Mouse (Mus musculus) midbrain, embryonic 14.5 days (tissue): Measurements from ENCODE around the gene Atp10a. TPM values are rescaled to one million over a fixed set of nuclear protein-coding genes. Genes with fewer than 3 reads are reported as not detected.

ENCODE experiments used
- ATAC-seq: fragments of 200-750 bp; cut with Nextera tagmentation; 2 replicates; pipeline ENCODE4 v1.8.0; 2017; ENCODE audit warnings: moderate number of reproducible peaks, moderate library complexity; ENCODE audit not compliant: low FRiP score, low TSS enrichment
- DNase-seq: peaks from one replicate; pipeline ENCODE4 v3.0.0-alpha.2; 2015
- H3K27ac ChIP-seq: fragments of 300-500 bp; sonication (generic); replicated peaks from 2 replicates; pipeline ENCODE4 v1.5.1; 2014; ENCODE audit warnings: mild to moderate bottlenecking, low read depth, low read length, moderate library complexity
- H3K27me3 ChIP-seq: fragments of 300-500 bp; sonication (generic); 2 replicates; pipeline ENCODE4 v1.6.1; 2014; ENCODE audit warnings: low read length, control low read depth, mixed read lengths; ENCODE audit not compliant: control insufficient read depth, insufficient read depth
- H3K36me3 ChIP-seq: fragments of 300-500 bp; sonication (generic); 2 replicates; pipeline ENCODE4 v1.6.1; 2014; ENCODE audit warnings: low read length, control low read depth; ENCODE audit not compliant: control insufficient read depth, insufficient read depth
- H3K4me1 ChIP-seq: fragments of 300-500 bp; sonication (generic); 2 replicates; pipeline ENCODE4 v1.6.1; 2014; ENCODE audit warnings: mild to moderate bottlenecking, antibody characterized with exemption, low read length, control low read depth; ENCODE audit not compliant: control insufficient read depth, insufficient read depth
- H3K4me2 ChIP-seq: fragments of 300-500 bp; sonication (generic); 2 replicates; pipeline ENCODE4 v1.6.1; 2014; ENCODE audit warnings: mild to moderate bottlenecking, low read length, moderate library complexity
- H3K4me3 ChIP-seq: fragments of 300-500 bp; sonication (generic); replicated peaks from 2 replicates; pipeline ENCODE4 v1.5.1; 2014; ENCODE audit warnings: low read depth, low read length
- H3K9ac ChIP-seq: fragments of 300-500 bp; sonication (generic); replicated peaks from 2 replicates; pipeline ENCODE4 v1.6.1; 2014; ENCODE audit warnings: mild to moderate bottlenecking, low read length, moderate library complexity
- H3K9me3 ChIP-seq: fragments of 300-500 bp; sonication (generic); 2 replicates; pipeline ENCODE4 v1.6.1; 2016; ENCODE audit warnings: low read length, control low read depth, mixed read lengths; ENCODE audit not compliant: control insufficient read depth
- WGBS: fragments of 180-500 bp; shearing (Covaris S2); extraction: QIAGEN DNeasy Blood & Tissue Kit; methylation state at CpG from one replicate; pipeline ENCODE4 v1.1.7; 2014; 5-methylcytosine and 5-hydroxymethylcytosine counted together
- polyA plus RNA-seq: library from polyadenylated mRNA; unstranded; fragments of >200 nt; fragmentation: Nextera tagmentation; extraction: Ambion mirVana; gene quantifications from 2 replicates; pipeline ENCODE4 v1.2.1, GENCODE M21; 2014

The Atp10a gene
- polyA plus RNA-seq, 1 experiment from 2014 or later = 1.1 TPM

DNA sequence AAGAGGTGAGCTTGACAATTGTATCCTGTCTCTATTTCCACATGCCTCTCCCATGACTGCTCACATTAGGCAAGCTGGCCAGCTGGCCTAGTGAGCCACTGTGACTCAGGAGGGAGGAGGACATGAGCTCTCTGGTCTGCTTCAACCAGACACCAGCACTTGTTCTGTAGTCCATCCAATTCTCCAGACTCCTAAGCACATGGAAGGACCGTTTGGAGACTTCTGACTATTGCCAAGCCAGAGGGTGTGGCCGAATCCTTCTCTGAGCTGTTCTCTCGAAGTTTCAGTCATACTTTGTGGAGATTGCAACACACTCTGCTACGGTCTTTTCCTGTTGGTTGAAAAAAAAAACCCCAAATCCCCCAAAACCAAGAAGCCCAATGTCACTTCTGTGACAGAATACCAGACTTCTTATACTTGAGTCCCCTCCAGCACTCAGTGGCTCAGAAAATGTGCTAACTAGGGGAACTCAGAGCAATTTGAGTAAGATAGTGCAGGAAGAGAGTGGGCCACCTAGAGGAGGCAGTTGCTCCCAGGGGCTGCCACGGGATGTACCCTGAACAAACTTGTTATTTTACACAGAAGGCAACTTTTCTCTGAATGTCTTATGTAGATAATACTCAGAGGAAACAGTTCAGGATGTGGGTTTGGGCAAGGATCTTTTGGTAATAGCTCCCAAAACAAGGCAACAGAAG, 21.3 kb downstream of the Atp10a start:
- Histone ChIP-seq H3K4me2 (no peak overlapping the region), H3K4me3 (no peak overlapping the region), H3K27ac (no peak overlapping the region), H3K9ac (no peak overlapping the region), H3K4me1 (no peaks in the 10 kb centered on the region), H3K36me3 (no peaks in the 10 kb centered on the region), H3K27me3 (no peaks in the 10 kb centered on the region), H3K9me3 (no peaks in the 10 kb centered on the region)
- WGBS = 72% methylated on average over 5 of the region's 5 CpGs
- ATAC-seq (no peak), DNase-seq (no peak)

GRCm38 (mm10) chr7:58685967-58686366, 30.0 kb downstream of the Atp10a start:
- Histone ChIP-seq H3K9ac (no peak overlapping the region), H3K4me1 (peaks cover 8% of the 10 kb centered on the region; the same call in 1 of the 2 replicates), H3K27ac (no peak overlapping the region), H3K36me3 (no peaks in the 10 kb centered on the region), H3K4me3 (no peak overlapping the region), H3K27me3 (no peaks in the 10 kb centered on the region), H3K9me3 (no peaks in the 10 kb centered on the region), H3K4me2 (no peak overlapping the region)
- no peak for DNase-seq
- ATAC-seq = no peak
- 91% methylated on average over 1 of the region's 1 CpGs for WGBS

GRCm38 (mm10) chr7:58686573-58686972, 30.6 kb downstream of the Atp10a start:
- DNase-seq = no peak
- Histone ChIP-seq H3K4me2 (no peak overlapping the region), H3K4me1 (peaks cover 8% of the 10 kb centered on the region; the same call in 1 of the 2 replicates), H3K27me3 (no peaks in the 10 kb centered on the region), H3K9ac (no peak overlapping the region), H3K9me3 (no peaks in the 10 kb centered on the region), H3K4me3 (no peak overlapping the region), H3K27ac (no peak overlapping the region), H3K36me3 (no peaks in the 10 kb centered on the region)
- no peak for ATAC-seq
- 89% methylated on average over 5 of the region's 5 CpGs for WGBS

DNA sequence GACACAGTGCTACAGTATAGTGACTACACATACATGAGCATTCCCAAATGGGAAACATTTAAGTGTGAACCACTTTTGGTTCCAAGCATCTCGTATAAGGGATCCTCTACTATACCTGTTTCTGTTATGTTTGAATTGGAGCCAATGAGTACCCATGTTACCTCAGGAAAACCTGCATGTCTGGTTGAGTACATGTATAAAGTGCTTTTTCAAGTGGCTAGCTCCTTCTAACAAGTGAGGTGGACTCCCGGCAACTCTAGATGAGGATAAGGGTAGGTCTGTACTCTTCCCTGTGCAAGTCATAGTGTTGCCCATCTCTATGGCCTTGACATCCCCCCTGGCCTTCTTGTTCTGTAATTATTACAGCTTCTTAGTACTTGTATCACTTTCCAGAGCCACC, 31.0 kb downstream of the Atp10a start:
- 96% methylated on average over 2 of the region's 2 CpGs for WGBS
- Histone ChIP-seq H3K4me2 (no peak overlapping the region), H3K36me3 (no peaks in the 10 kb centered on the region), H3K9ac (no peak overlapping the region), H3K27me3 (no peaks in the 10 kb centered on the region), H3K4me3 (no peak overlapping the region), H3K27ac (no peak overlapping the region), H3K9me3 (no peaks in the 10 kb centered on the region), H3K4me1 (peaks cover 8% of the 10 kb centered on the region; the same call in 1 of the 2 replicates)
- ATAC-seq = no peak
- no peak for DNase-seq

- H3K9ac ChIP-seq = no peak overlapping the region
- DNase-seq = peak; percentile 53
These were observed 34.3 kb downstream of the Atp10a start for GRCm38 (mm10) chr7:58690069-58690923.

GRCm38 (mm10) chr7:58690997-58691596, 35.1 kb downstream of the Atp10a start:
- Histone ChIP-seq H3K9me3 (no peaks in the 10 kb centered on the region), H3K4me3 (no peak overlapping the region), H3K4me2 (no peak overlapping the region), H3K36me3 (no peaks in the 10 kb centered on the region), H3K4me1 (peaks cover 8% of the 10 kb centered on the region; the same call in 1 of the 2 replicates), H3K27ac (no peak overlapping the region), H3K9ac (no peak overlapping the region), H3K27me3 (no peaks in the 10 kb centered on the region)
- 83% methylated on average over 6 of the region's 6 CpGs for WGBS
- ATAC-seq (no peak), DNase-seq (no peak)

More at GRCm38 (mm10) chr7:58690069-58690923, 34.3 kb downstream of the Atp10a start:
- no peaks in the 10 kb centered on the region for H3K36me3 ChIP-seq
- no peak for ATAC-seq
- H3K4me2 ChIP-seq = no peak overlapping the region
- H3K27me3 ChIP-seq = no peaks in the 10 kb centered on the region
- no peaks in the 10 kb centered on the region for H3K9me3 ChIP-seq
- 66% methylated on average over 6 of the region's 6 CpGs for WGBS
- H3K4me1 ChIP-seq = peaks cover 8% of the 10 kb centered on the region; the same call in 1 of the 2 replicates
- H3K27ac ChIP-seq = peak overlapping the region; percentile 63
- H3K4me3 ChIP-seq = no peak overlapping the region

GRCm38 (mm10) chr7:58692704-58693103, 36.7 kb downstream of the Atp10a start:
- H3K4me2 ChIP-seq = no peak overlapping the region
- no peak overlapping the region for H3K4me3 ChIP-seq
- DNase-seq (no peak), ATAC-seq (no peak)
- H3K9ac ChIP-seq = no peak overlapping the region
- WGBS = 78% methylated on average over 2 of the region's 2 CpGs
- no peak overlapping the region for H3K27ac ChIP-seq
- peaks cover 8% of the 10 kb centered on the region; the same call in 1 of the 2 replicates for H3K4me1 ChIP-seq
- H3K36me3 ChIP-seq = no peaks in the 10 kb centered on the region
- no peaks in the 10 kb centered on the region for H3K9me3 ChIP-seq
- no peaks in the 10 kb centered on the region for H3K27me3 ChIP-seq

GRCm38 (mm10) chr7:58693342-58693741, 37.4 kb downstream of the Atp10a start:
- DNase-seq (no peak), ATAC-seq (no peak)
- Histone ChIP-seq H3K9ac (no peak overlapping the region), H3K4me3 (no peak overlapping the region), H3K27ac (no peak overlapping the region), H3K9me3 (no peaks in the 10 kb centered on the region), H3K27me3 (no peaks in the 10 kb centered on the region), H3K4me2 (no peak overlapping the region), H3K4me1 (peaks cover 8% of the 10 kb centered on the region; the same call in 1 of the 2 replicates), H3K36me3 (no peaks in the 10 kb centered on the region)
- 84% methylated on average over 3 of the region's 3 CpGs for WGBS
